Mouse (Mus musculus) layer of hippocampus, adult 6 months (tissue): ENCODE results near the gene Slc29a2. TPM values are rescaled to one million over a fixed set of nuclear protein-coding genes. Genes with fewer than 3 reads are reported as not detected.

Source experiments
- long read RNA-seq, 2 experiments: library from polyadenylated mRNA; unstranded; transcript quantifications; one replicate each; pipeline ENCODE4 v2.0.0; 2019 to 2020
- polyA plus RNA-seq: library from polyadenylated mRNA; unstranded; fragments of <200 nt; fragmentation: Nextera tagmentation; gene quantifications from 2 replicates; pipeline ENCODE4 v1.2.3, GENCODE M21; 2021

Gene Slc29a2
- 8.2 and 8.5 TPM in 2 replicates for polyA plus RNA-seq
- long read RNA-seq, experiment 1, transcript Slc29a2-204 (12 exons, 2,619 nt): major isoform, 13 of 17 reads
- long read RNA-seq, experiment 1, partial matches to known transcripts: 1 of 17 reads
- long read RNA-seq, experiment 1, other reads (novel, unspliced or antisense): 3 of 17 reads
- long read RNA-seq, experiment 2, transcript Slc29a2-204 (12 exons, 2,619 nt): major isoform, 61 of 79 reads
- long read RNA-seq, experiment 2, partial matches to known transcripts: 4 of 79 reads
- long read RNA-seq, experiment 2, other reads (novel, unspliced or antisense): 13 of 79 reads

GRCm38 (mm10) chr19:5023621-5024479 lies at the start of gene Slc29a2:
Gene Slc29a2 (plus strand): TSS chr19:5023860.

GRCm38 (mm10) chr19:4990256-4990625 lies 33.4 kb upstream of the Slc29a2 start, which contains the start of gene Npas4:
Gene Npas4 (minus strand): TSS chr19:4990316.

GRCm38 (mm10) chr19:5038709-5039156 lies 15.1 kb downstream of the Slc29a2 start, which contains the start of the genes B4gat1 and AC124502.3:
Gene B4gat1 (plus strand): TSS chr19:5038826.
Gene AC124502.3 (plus strand): TSS chr19:5038891.

GRCm38 (mm10) chr19:5040862-5041523 lies 17.3 kb downstream of the Slc29a2 start, which contains the start of gene Brms1:
Gene Brms1 (plus strand): TSS chr19:5041354.

GRCm38 (mm10) chr19:5050047-5050905 lies 26.6 kb downstream of the Slc29a2 start, which contains the start of gene Rin1:
Gene Rin1 (plus strand): TSS chr19:5050481.

GRCm38 (mm10) chr19:5067867-5068569 lies 44.4 kb downstream of the Slc29a2 start, which contains the start of gene Cd248:
Gene Cd248 (plus strand): TSS chr19:5068078.

Other genes starting within 250 kb of the Slc29a2 start
- 25.9 and 31.1 TPM in 2 replicates for gene Rbm4, start 230.0 kb upstream of the Slc29a2 start, polyA plus RNA-seq
- gene Gm21992, start 212.2 kb upstream of the Slc29a2 start, polyA plus RNA-seq: 6.4 and 9.5 TPM in 2 replicates
- gene Rbm14, start 212.2 kb upstream of the Slc29a2 start, polyA plus RNA-seq: 8.9 and 10.8 TPM in 2 replicates
- gene Ccs, start 184.5 kb upstream of the Slc29a2 start, polyA plus RNA-seq: 41.3 and 45.9 TPM in 2 replicates
- gene Ccdc87, start 184.5 kb upstream of the Slc29a2 start, polyA plus RNA-seq: 1.6 and 1.7 TPM in 2 replicates
- gene Ctsf, start 168.7 kb upstream of the Slc29a2 start, polyA plus RNA-seq: 112 TPM in 2 replicates
- 0.69 and 1.2 TPM in 2 replicates for gene Actn3, start 146.0 kb upstream of the Slc29a2 start, polyA plus RNA-seq
- gene Zdhhc24, start 145.2 kb upstream of the Slc29a2 start, polyA plus RNA-seq: 9.4 and 11.3 TPM in 2 replicates
- gene Bbs1, start 117.2 kb upstream of the Slc29a2 start, polyA plus RNA-seq: 10.9 and 14.6 TPM in 2 replicates
- gene Dpp3, start 95.6 kb upstream of the Slc29a2 start, polyA plus RNA-seq: 20.4 and 22.2 TPM in 2 replicates
- 7.8 and 8.6 TPM in 2 replicates for gene Peli3, start 80.7 kb upstream of the Slc29a2 start, polyA plus RNA-seq
- 144 and 145 TPM in 2 replicates for gene Mrpl11, start 61.7 kb upstream of the Slc29a2 start, polyA plus RNA-seq
- gene Npas4, start 33.5 kb upstream of the Slc29a2 start, polyA plus RNA-seq: 5.2 and 8.9 TPM in 2 replicates
- gene B4gat1, start 15.0 kb downstream of the Slc29a2 start, polyA plus RNA-seq: 149 and 162 TPM in 2 replicates
- 2.2 and 2.6 TPM in 2 replicates for gene AC124502.3, start 15.0 kb downstream of the Slc29a2 start, polyA plus RNA-seq
- gene Brms1, start 17.5 kb downstream of the Slc29a2 start, polyA plus RNA-seq: 27.0 and 31.7 TPM in 2 replicates
- gene Rin1, start 26.6 kb downstream of the Slc29a2 start, polyA plus RNA-seq: 21.3 TPM in 2 replicates
- 2.0 and 3.4 TPM in 2 replicates for gene Cd248, start 44.2 kb downstream of the Slc29a2 start, polyA plus RNA-seq
- 118 and 149 TPM in 2 replicates for gene Tmem151a, start 61.7 kb downstream of the Slc29a2 start, polyA plus RNA-seq
- 46.2 and 52.4 TPM in 2 replicates for gene Yif1a, start 64.7 kb downstream of the Slc29a2 start, polyA plus RNA-seq
- 84.4 and 102 TPM in 2 replicates for gene Cnih2, start 74.7 kb downstream of the Slc29a2 start, polyA plus RNA-seq
- gene Rab1b, start 83.2 kb downstream of the Slc29a2 start, polyA plus RNA-seq: 152 and 166 TPM in 2 replicates
- gene Klc2, start 94.7 kb downstream of the Slc29a2 start, polyA plus RNA-seq: 12.8 and 13.5 TPM in 2 replicates
- 25.5 and 25.8 TPM in 2 replicates for gene Pacs1, start 249.3 kb downstream of the Slc29a2 start, polyA plus RNA-seq